Mouse (Mus musculus) heart, embryonic 14.5 days (tissue): Measurements from ENCODE around the gene C1s1. TPM values are rescaled to one million over a fixed set of nuclear protein-coding genes. Genes with fewer than 3 reads are reported as not detected.
"Not testable (repeated sequence)": the region's sequence is repeated elsewhere in the genome, so short reads cannot be mapped to it uniquely, and the experiment has no call there.

Experiments used
- ATAC-seq: fragments of 200-750 bp; cut with Nextera tagmentation; 2 replicates; pipeline ENCODE4 v1.8.0; 2017; ENCODE audit warnings: low read depth, moderate TSS enrichment; ENCODE audit not compliant: insufficient number of reproducible peaks, insufficient read depth, low FRiP score
- H3K27ac ChIP-seq, 2 experiments: fragments of 200-500 bp in 1 of 2; fragments of 300-500 bp in 1 of 2; sonication (generic) in 1 of 2; replicated peaks in 1 of 2; 2 replicates each; pipeline ENCODE4 v1.5.1; 2012 to 2014; ENCODE audit warnings: low read depth in 2 of 2, low read length in 2 of 2, control low read depth in 1 of 2, mild to moderate bottlenecking in 1 of 2, mixed read lengths in 1 of 2; ENCODE audit not compliant: control insufficient read depth in 1 of 2, insufficient read depth in 1 of 2
- H3K27me3 ChIP-seq: fragments of 300-500 bp; sonication (generic); 2 replicates; pipeline ENCODE4 v1.6.1; 2014; ENCODE audit warnings: mild to moderate bottlenecking, low read length, control low read depth; ENCODE audit not compliant: control insufficient read depth, insufficient read depth
- H3K36me3 ChIP-seq: fragments of 300-500 bp; sonication (generic); 2 replicates; pipeline ENCODE4 v1.6.1; 2014; ENCODE audit warnings: mild to moderate bottlenecking, control low read depth, low read length, mixed read lengths; ENCODE audit not compliant: control insufficient read depth, insufficient read depth
- H3K4me1 ChIP-seq, 2 experiments: fragments of 200-500 bp in 1 of 2; fragments of 300-500 bp in 1 of 2; sonication (generic) in 1 of 2; 2 replicates each; pipeline ENCODE4 v1.6.1; 2012 to 2014; ENCODE audit warnings: low read length in 2 of 2, control low read depth in 1 of 2, mixed read lengths in 1 of 2; ENCODE audit not compliant: control insufficient read depth in 2 of 2, insufficient read depth in 2 of 2
- H3K4me2 ChIP-seq: fragments of 300-500 bp; sonication (generic); 2 replicates; pipeline ENCODE4 v1.6.1; 2014; ENCODE audit warnings: mild to moderate bottlenecking, low read length
- H3K4me3 ChIP-seq, 2 experiments: fragments of 200-500 bp in 1 of 2; fragments of 300-500 bp in 1 of 2; sonication (generic) in 1 of 2; 2 replicates each; pipeline ENCODE4 v1.5.1; 2012 to 2014; ENCODE audit warnings: low read length in 2 of 2, mild to moderate bottlenecking in 2 of 2, control low read depth in 1 of 2, low read depth in 1 of 2, moderate library complexity in 1 of 2; ENCODE audit not compliant: control insufficient read depth in 1 of 2, insufficient read depth in 1 of 2
- H3K9ac ChIP-seq: fragments of 300-500 bp; sonication (generic); 2 replicates; pipeline ENCODE4 v1.6.1; 2014; ENCODE audit warnings: mild to moderate bottlenecking, low read length
- H3K9me3 ChIP-seq: fragments of 300-500 bp; sonication (generic); 2 replicates; pipeline ENCODE4 v1.6.1; 2016; ENCODE audit warnings: low read length, control low read depth; ENCODE audit not compliant: control insufficient read depth
- WGBS: fragments of 180-500 bp; shearing (Covaris S2); extraction: QIAGEN DNeasy Blood & Tissue Kit; methylation state at CpG from one replicate; pipeline ENCODE4 v1.1.7; 2014; 5-methylcytosine and 5-hydroxymethylcytosine counted together
- polyA plus RNA-seq: library from polyadenylated mRNA; unstranded; fragments of >200 nt; fragmentation: Nextera tagmentation; extraction: Ambion mirVana; gene quantifications from 2 replicates; pipeline ENCODE4 v1.2.1, GENCODE M21; 2014

Gene C1s1
- polyA plus RNA-seq, result 0.07 and 0.26 TPM in 2 replicates

GRCm38 (mm10) chr6:124542284-124542683 is at the start of gene C1s1:
Gene C1s1, minus strand, starts transcription at chr6:124542359.
- WGBS, result 0% methylated on average over 1 of the region's 1 CpGs
- ATAC-seq, H3K9ac ChIP-seq, H3K4me1 ChIP-seq, H3K9me3 ChIP-seq, H3K27me3 ChIP-seq, H3K36me3 ChIP-seq, H3K4me2 ChIP-seq, H3K4me3 ChIP-seq, H3K27ac ChIP-seq: not testable (repeated sequence)

- Histone ChIP-seq H3K4me3 (no peak overlapping the region), H3K27ac (no peak overlapping the region), H3K36me3 (no peaks in the 10 kb centered on the region), H3K4me1 (no peaks in the 10 kb centered on the region), H3K4me2 (no peak overlapping the region), H3K27me3 (no peaks in the 10 kb centered on the region), H3K9ac (no peak overlapping the region), H3K9me3 (no peaks in the 10 kb centered on the region)
- ATAC-seq, result no peak
These were observed 46.6 kb upstream of the C1s1 start for GRCm38 (mm10) chr6:124588771-124589170.

GRCm38 (mm10) chr6:124586266-124586665 is 44.1 kb upstream of the C1s1 start:
- WGBS, result 73% methylated on average over 4 of the region's 4 CpGs
- no peak overlapping the region for H3K4me2 ChIP-seq

GRCm38 (mm10) chr6:124585761-124586160 is 43.6 kb upstream of the C1s1 start:
- ATAC-seq, result no peak
- H3K9ac ChIP-seq, result no peak overlapping the region
- 90% methylated on average over 3 of the region's 3 CpGs for WGBS
- H3K4me3 ChIP-seq, result no peak overlapping the region
- H3K27me3 ChIP-seq, result no peaks in the 10 kb centered on the region
- H3K27ac ChIP-seq, result no peak overlapping the region
- H3K4me1 ChIP-seq, result no peaks in the 10 kb centered on the region
- no peaks in the 10 kb centered on the region for H3K36me3 ChIP-seq
- H3K9me3 ChIP-seq, result no peaks in the 10 kb centered on the region
- no peak overlapping the region for H3K4me2 ChIP-seq

More at GRCm38 (mm10) chr6:124586266-124586665, 44.1 kb upstream of the C1s1 start:
- H3K9ac ChIP-seq, result no peak overlapping the region
- no peaks in the 10 kb centered on the region for H3K27me3 ChIP-seq
- no peaks in the 10 kb centered on the region for H3K9me3 ChIP-seq
- no peaks in the 10 kb centered on the region for H3K36me3 ChIP-seq
- H3K4me3 ChIP-seq, result no peak overlapping the region
- ATAC-seq, result no peak
- no peaks in the 10 kb centered on the region for H3K4me1 ChIP-seq
- H3K27ac ChIP-seq, result no peak overlapping the region

- Histone ChIP-seq H3K36me3 (no peaks in the 10 kb centered on the region), H3K9ac (no peak overlapping the region), H3K4me2 (no peak overlapping the region), H3K9me3 (no peaks in the 10 kb centered on the region), H3K27ac (no peak overlapping the region), H3K4me3 (no peak overlapping the region), H3K27me3 (no peaks in the 10 kb centered on the region), H3K4me1 (no peaks in the 10 kb centered on the region)
- ATAC-seq, result no peak
- 77% methylated on average over 3 of the region's 3 CpGs for WGBS
These were observed 42.8 kb upstream of the C1s1 start for GRCm38 (mm10) chr6:124584935-124585334.

GRCm38 (mm10) chr6:124582231-124582630 is 40.1 kb upstream of the C1s1 start:
- H3K27ac ChIP-seq, result no peak overlapping the region
- H3K4me2 ChIP-seq, result no peak overlapping the region
- H3K4me3 ChIP-seq, result no peak overlapping the region
- 70% methylated on average over 1 of the region's 1 CpGs for WGBS
- no peaks in the 10 kb centered on the region for H3K9me3 ChIP-seq
- H3K4me1 ChIP-seq, result no peaks in the 10 kb centered on the region
- ATAC-seq, result no peak
- H3K9ac ChIP-seq, result no peak overlapping the region
- no peaks in the 10 kb centered on the region for H3K27me3 ChIP-seq
- no peaks in the 10 kb centered on the region for H3K36me3 ChIP-seq

GRCm38 (mm10) chr6:124580155-124580554 is 38.0 kb upstream of the C1s1 start:
- H3K27me3 ChIP-seq, H3K9me3 ChIP-seq, H3K4me1 ChIP-seq, H3K36me3 ChIP-seq, H3K4me3 ChIP-seq, H3K4me2 ChIP-seq, H3K9ac ChIP-seq, ATAC-seq, H3K27ac ChIP-seq: not testable (repeated sequence)
- WGBS, result 63% methylated on average over 6 of the region's 7 CpGs

GRCm38 (mm10) chr6:124575155-124575678 is 33.1 kb upstream of the C1s1 start:
- not testable (repeated sequence) for H3K27ac ChIP-seq, H3K36me3 ChIP-seq, H3K9ac ChIP-seq, ATAC-seq, H3K27me3 ChIP-seq, H3K4me3 ChIP-seq, H3K4me1 ChIP-seq, H3K4me2 ChIP-seq, H3K9me3 ChIP-seq
- WGBS, result 71% methylated on average over 3 of the region's 3 CpGs
